Mouse (Mus musculus): Measurements from ENCODE around the gene Trat1. TPM values are rescaled to one million over a fixed set of nuclear protein-coding genes. Genes with fewer than 3 reads are reported as not detected.

Trat1 gene
- polyA plus RNA-seq, 1 experiment from 2014 or later, result not detected

DNA sequence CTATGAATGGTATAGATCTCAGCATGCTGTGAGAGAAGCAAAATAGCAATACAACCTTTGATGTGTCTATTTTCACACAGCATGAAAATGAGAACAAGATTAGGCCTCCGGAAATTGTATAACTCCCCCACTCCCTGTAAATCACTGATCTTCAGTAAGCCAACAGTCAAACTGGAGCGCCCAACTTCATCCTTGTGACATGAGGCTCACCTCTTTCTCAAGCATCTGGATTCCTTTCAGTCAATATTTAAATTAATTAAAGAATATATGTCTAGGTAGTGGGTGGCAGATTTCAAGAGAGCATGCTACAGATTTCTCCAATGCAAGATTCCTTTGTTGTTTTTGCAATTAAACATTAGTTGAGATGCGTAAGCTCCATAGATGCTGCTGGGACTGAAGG, 2.6 kb downstream of the Trat1 start:
- WGBS, result 93% methylated on average over 3 of the region's 3 CpGs
- Histone ChIP-seq H3K27me3 (replicated peaks; ENCODE audit: low read depth, poor library complexity, severe bottlenecking) (no peaks in the 10 kb centered on the region), H3K36me3 (replicated peaks) (no peaks in the 10 kb centered on the region), H3K4me1 (no peaks in the 10 kb centered on the region), H3K27ac (replicated peaks) (no peak overlapping the region), H3K9me3 (no peaks in the 10 kb centered on the region), H3K4me3 (no peak overlapping the region)
- no peak for DNase-seq (ENCODE audit: low spot score)

DNA sequence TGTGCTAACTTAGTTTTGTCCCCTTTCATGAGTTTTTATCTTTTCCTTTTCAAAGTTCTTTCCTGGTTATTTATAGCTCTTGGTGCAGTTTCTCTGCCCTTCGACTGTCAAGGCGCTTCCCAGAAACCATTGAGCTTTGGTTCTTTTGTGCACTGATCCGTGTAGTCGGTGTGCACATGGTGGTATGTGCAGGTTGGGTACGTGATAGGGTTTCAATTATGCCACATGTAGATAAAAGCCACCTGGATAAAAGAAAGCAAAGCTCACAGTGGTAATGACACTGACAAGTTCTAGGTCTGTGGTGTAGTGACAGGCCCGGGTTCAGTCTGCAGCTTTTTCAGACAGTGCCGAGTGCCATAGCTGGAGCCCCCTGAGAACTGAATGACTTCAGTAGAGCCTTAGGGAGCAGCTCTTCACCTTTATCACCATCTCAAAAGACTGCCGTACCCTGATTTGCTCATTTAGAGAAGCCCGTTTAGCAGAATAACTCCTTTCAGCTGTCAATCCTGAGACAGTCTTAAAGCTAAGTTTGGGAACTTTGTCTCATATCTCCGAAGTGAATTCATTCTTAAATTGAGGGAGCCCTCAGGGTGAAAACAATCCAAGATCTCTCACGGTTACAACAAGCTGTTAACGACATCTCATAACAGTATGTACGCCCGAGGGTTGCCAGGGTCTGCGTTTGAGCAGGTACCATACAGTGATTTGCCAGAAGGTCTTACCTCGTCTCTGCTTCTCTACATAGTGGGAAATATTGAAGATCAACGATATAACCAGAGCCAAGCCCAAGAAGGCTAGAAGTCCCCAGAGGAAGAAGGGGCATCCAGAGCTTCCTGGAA, 11.0 kb downstream of the Trat1 start:
- H3K4me1 ChIP-seq, result no peaks in the 10 kb centered on the region
- no peaks in the 10 kb centered on the region for H3K36me3 ChIP-seq (replicated peaks)
- no peak overlapping the region for H3K4me3 ChIP-seq
- no peaks in the 10 kb centered on the region for H3K9me3 ChIP-seq
- DNase-seq (ENCODE audit: low spot score), result no peak
- H3K27me3 ChIP-seq (replicated peaks; ENCODE audit: low read depth, poor library complexity, severe bottlenecking), result no peaks in the 10 kb centered on the region
- H3K27ac ChIP-seq (replicated peaks), result no peak overlapping the region
- WGBS, result 81% methylated on average over 17 of the region's 17 CpGs

DNA sequence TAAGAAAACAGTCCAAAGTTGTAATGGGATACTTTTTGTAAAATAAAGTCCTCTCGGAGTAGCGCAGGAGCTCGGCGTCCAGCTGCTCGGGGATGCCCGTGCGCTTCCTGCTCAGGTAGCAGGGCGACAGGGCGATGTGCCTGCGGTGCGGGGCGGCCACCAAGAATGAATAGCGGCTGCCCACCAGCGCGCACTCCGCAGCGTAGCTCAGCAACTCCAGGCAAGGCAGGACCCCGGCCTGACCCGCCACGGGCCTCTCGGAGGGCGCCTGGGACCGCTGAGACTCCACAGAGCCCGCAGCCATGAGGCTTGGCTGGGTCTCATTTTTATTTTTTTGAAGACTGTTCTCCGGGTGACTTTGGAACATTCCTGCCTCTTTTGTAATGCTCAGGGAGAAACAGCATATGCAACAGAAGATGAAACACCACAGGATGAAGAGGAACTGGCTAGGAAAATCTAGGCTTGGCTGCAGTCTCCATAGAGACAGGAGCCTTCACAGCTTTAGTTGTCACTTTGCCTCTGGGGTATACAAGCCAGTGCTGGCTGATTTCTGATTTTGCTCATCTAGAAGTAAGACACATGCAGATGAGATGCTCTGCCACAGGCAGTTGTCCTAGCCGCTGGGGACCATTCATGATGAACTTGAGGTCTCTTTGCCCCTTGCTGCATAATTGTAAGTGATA, 21.5 kb downstream of the Trat1 start:
- no peaks in the 10 kb centered on the region for H3K36me3 ChIP-seq (replicated peaks)
- H3K27ac ChIP-seq (replicated peaks), result no peak overlapping the region
- WGBS, result 18% methylated on average over 26 of the region's 26 CpGs
- no peaks in the 10 kb centered on the region for H3K9me3 ChIP-seq
- peaks cover 7% of the 10 kb centered on the region; the same call in 1 of the 2 replicates for H3K4me1 ChIP-seq
- H3K4me3 ChIP-seq, result peak overlapping the region; percentile 45
- H3K27me3 ChIP-seq (replicated peaks; ENCODE audit: low read depth, poor library complexity, severe bottlenecking), result peaks cover 9% of the 10 kb centered on the region
- peak; percentile 42 for DNase-seq (ENCODE audit: low spot score)

DNA sequence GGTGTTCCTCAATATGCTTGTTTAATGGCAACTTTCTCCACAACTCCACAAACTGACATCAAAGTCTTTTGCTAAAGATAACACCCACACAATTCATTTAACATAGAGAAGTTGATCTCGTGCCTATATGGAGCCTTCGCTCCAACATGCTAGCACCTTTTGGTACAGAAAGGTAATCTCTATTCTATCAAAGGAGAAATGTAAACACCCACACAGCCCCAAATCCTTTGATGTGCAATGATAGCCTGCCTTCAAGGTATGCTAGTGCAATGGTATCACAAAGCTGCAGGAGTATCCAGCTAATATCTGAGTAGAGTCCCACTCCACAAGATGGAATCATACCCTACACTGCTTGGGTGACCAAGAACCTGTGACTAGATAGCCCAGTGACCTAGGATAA, 26.4 kb downstream of the Trat1 start:
- WGBS, result 80% methylated on average over 2 of the region's 2 CpGs

DNA sequence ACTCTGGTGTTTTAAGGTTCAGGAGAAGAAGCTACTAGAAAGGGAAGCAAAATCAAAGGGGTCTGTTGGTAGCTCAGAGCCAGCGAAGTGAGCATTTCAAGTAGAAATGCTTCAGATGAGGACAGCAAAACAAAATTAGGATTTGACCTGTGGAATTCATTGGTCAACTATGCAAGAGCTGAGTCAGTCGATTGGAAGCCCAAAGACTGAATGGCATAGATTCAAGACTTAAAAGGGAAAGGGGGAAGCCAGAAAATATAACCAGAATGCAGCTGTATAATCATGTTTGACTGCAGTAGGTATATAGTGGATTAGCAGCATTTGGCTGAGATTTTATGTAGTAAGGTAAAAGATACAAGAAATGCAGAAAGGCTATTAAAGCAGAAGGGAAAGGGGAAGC, 26.8 kb downstream of the Trat1 start:
- H3K4me1 ChIP-seq, result peaks cover under 1% of the 10 kb centered on the region; the same call in 1 of the 2 replicates
- H3K27ac ChIP-seq (replicated peaks), result no peak overlapping the region
- no peaks in the 10 kb centered on the region for H3K36me3 ChIP-seq (replicated peaks)
- WGBS, result 78% methylated on average over 2 of the region's 2 CpGs
- H3K27me3 ChIP-seq (replicated peaks; ENCODE audit: low read depth, poor library complexity, severe bottlenecking), result 0 out of 2 replicates have a peak, but pooled peaks cover under 1% of the 10 kb centered on the region
- H3K4me3 ChIP-seq, result no peak overlapping the region
- no peaks in the 10 kb centered on the region for H3K9me3 ChIP-seq
- DNase-seq (ENCODE audit: low spot score), result no peak

More for the DNA sequence above, 26.4 kb downstream of the Trat1 start:
- no peak overlapping the region for H3K27ac ChIP-seq (replicated peaks)
- no peak overlapping the region for H3K4me3 ChIP-seq
- H3K9me3 ChIP-seq, result no peaks in the 10 kb centered on the region
- DNase-seq (ENCODE audit: low spot score), result no peak
- H3K36me3 ChIP-seq (replicated peaks), result no peaks in the 10 kb centered on the region
- H3K27me3 ChIP-seq (replicated peaks; ENCODE audit: low read depth, poor library complexity, severe bottlenecking), result peaks cover 4% of the 10 kb centered on the region
- H3K4me1 ChIP-seq, result peaks cover 4% of the 10 kb centered on the region; the same call in 1 of the 2 replicates

DNA sequence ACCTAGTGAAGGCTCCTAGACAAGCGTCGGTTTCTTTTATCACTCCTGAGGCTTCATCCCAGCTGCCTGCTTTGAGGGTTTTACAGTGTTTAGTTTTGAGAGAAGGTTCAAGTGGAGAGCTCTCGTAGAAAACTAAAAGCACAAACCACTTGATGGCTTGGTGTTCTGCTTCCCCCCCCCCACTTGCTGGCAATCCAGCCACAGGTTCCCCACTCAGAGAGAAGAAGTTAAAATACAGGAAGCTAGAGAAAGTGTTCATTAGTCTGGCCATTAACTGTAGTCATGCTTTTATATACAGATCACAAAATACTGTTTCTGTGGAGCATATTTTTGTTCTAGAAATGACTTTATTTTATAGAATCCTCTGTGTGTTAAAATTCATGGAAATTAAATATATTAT, 30.3 kb downstream of the Trat1 start:
- Histone ChIP-seq H3K9me3 (no peaks in the 10 kb centered on the region), H3K27ac (replicated peaks) (no peak overlapping the region), H3K4me1 (no peaks in the 10 kb centered on the region), H3K27me3 (replicated peaks; ENCODE audit: low read depth, poor library complexity, severe bottlenecking) (no peaks in the 10 kb centered on the region), H3K36me3 (replicated peaks) (no peaks in the 10 kb centered on the region), H3K4me3 (no peak overlapping the region)
- 78% methylated on average over 3 of the region's 3 CpGs for WGBS
- no peak for DNase-seq (ENCODE audit: low spot score)

DNA sequence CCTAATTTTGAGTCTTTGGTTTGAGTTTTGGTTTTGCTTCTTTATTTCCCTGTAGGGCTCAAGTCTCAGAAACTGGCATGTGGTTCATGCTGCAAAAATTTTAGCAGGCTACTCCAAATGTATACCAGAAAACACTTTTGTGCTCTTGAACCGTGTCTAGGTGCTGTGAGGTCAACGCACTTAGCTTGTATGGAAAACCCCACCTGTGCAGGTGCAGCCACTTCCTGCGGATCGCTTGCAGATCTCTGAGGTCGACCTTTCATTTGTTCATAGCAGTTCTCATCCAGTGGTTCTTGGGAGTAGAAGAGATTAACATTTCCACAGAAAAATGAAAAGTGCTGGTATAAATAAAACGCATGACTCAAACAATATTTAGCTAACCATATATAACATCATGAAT, 31.8 kb downstream of the Trat1 start:
- WGBS, result 88% methylated on average over 6 of the region's 6 CpGs
- H3K4me1 ChIP-seq, result no peaks in the 10 kb centered on the region
- H3K36me3 ChIP-seq (replicated peaks), result no peaks in the 10 kb centered on the region
- H3K27ac ChIP-seq (replicated peaks), result no peak overlapping the region
- H3K4me3 ChIP-seq, result no peak overlapping the region
- no peak for DNase-seq (ENCODE audit: low spot score)
- no peaks in the 10 kb centered on the region for H3K9me3 ChIP-seq
- H3K27me3 ChIP-seq (replicated peaks; ENCODE audit: low read depth, poor library complexity, severe bottlenecking), result no peaks in the 10 kb centered on the region

DNA sequence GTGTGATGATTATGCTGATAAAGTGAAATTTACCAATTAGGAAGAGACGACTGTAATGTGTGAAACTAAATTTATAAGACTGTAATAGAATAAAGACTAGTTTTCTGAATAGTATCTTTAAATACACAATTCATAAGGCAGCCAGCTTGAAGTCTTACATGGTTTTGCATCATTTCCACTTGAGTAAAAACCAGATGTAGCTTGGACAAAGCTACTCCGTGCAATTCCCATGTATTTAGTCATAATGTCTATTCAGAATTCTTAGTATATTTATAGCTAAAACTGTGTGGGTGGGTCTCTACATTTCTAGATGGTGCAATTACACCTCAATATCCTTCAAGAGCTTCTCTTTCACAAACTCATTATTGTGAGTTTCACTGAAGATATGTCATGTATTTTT, 33.4 kb downstream of the Trat1 start:
- Histone ChIP-seq H3K36me3 (replicated peaks) (no peaks in the 10 kb centered on the region), H3K9me3 (no peaks in the 10 kb centered on the region), H3K27me3 (replicated peaks; ENCODE audit: low read depth, poor library complexity, severe bottlenecking) (no peaks in the 10 kb centered on the region), H3K4me1 (no peaks in the 10 kb centered on the region), H3K4me3 (no peak overlapping the region), H3K27ac (replicated peaks) (no peak overlapping the region)
- 91% methylated on average over 2 of the region's 2 CpGs for WGBS
- DNase-seq (ENCODE audit: low spot score), result no peak

DNA sequence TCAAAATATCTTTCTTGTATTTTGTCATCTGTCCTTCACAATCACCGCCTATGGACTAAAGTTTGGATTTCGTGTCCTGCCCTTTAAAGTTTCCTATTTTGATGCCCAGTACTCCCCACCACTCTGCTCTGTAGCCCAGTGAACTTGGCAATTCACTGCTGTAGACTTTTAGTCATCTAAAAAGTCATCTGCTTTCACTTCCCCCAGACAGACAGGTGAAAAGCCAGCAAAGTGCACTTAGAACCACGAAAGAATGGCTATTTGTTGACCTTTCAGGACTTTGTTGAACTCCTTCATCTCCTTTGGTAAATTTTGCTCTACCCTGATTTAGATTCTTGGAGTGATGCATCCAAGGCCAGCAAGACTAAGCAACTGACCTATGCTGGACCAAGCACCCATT, 34.9 kb downstream of the Trat1 start:
- no peaks in the 10 kb centered on the region for H3K27me3 ChIP-seq (replicated peaks; ENCODE audit: low read depth, poor library complexity, severe bottlenecking)
- no peak overlapping the region for H3K4me3 ChIP-seq
- H3K36me3 ChIP-seq (replicated peaks), result no peaks in the 10 kb centered on the region
- H3K9me3 ChIP-seq, result no peaks in the 10 kb centered on the region
- DNase-seq (ENCODE audit: low spot score), result no peak
- WGBS, result 89% methylated on average over 3 of the region's 3 CpGs
- no peak overlapping the region for H3K27ac ChIP-seq (replicated peaks)
- H3K4me1 ChIP-seq, result no peaks in the 10 kb centered on the region

DNA sequence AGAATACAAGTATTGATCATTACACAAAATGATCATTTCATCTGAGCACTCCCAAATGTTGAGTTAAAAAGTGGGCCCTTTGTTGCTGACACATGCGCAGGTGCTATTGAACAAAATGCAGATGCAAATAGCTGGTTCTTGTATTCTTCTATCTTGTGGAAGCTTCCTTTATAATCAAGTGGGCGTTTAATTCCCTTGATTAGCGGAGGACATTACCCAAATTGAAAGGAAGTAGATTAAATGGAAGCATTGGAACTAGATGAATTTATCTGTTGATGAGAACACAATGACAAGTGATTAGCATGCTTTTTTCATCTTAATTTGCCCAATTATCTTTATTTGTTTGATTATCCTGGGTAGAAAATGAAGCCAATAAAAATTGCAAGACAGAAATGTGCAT, 51.6 kb downstream of the Trat1 start:
- Histone ChIP-seq H3K4me1 (no peaks in the 10 kb centered on the region), H3K4me3 (no peak overlapping the region), H3K9me3 (no peaks in the 10 kb centered on the region), H3K27ac (replicated peaks) (no peak overlapping the region), H3K27me3 (replicated peaks; ENCODE audit: low read depth, poor library complexity, severe bottlenecking) (no peaks in the 10 kb centered on the region), H3K36me3 (replicated peaks) (no peaks in the 10 kb centered on the region)
- WGBS, result 91% methylated on average over 3 of the region's 3 CpGs
- DNase-seq (ENCODE audit: low spot score), result no peak

DNA sequence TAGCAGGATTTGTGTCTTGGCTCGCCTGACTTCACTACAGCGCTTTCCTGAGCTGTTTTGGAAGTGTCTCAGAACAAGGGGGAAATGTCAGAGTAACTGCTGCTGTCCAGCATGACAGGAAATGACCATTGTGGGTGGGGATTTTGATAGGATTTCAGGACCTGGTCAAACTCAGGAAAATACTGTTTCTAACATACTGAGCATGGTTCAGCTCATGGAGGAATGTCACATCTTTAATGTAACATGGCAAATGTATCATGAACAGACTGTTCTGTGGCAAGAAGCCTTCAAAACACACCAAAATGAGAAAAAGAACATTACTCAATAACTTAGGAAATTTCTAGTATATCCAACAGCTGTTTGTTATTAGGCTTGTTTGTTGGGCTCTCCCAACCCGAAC, 52.1 kb downstream of the Trat1 start:
- no peak for DNase-seq (ENCODE audit: low spot score)

DNA sequence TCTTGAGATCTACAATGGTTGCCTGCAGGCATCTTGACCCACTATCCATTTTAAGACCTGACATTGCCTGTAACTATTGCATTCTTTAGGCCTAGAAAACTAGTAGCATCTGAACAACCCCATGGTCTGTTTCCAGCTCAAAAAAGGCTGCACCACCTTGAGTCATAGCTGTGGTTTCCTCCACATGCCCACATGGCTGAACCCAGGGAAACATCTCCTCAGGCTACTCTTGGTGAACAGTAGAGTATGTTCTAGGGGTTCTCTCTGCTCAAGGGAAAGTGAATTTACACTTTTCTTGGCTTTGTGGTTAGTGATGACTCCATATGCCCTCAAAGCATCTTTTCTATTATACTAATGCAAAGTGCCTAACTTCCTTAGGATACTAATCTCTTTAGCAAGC, 55.5 kb downstream of the Trat1 start:
- H3K27ac ChIP-seq (replicated peaks), result no peak overlapping the region
- no peaks in the 10 kb centered on the region for H3K9me3 ChIP-seq
- no peak for DNase-seq (ENCODE audit: low spot score)
- no peaks in the 10 kb centered on the region for H3K36me3 ChIP-seq (replicated peaks)
- H3K4me1 ChIP-seq, result no peaks in the 10 kb centered on the region
- H3K27me3 ChIP-seq (replicated peaks; ENCODE audit: low read depth, poor library complexity, severe bottlenecking), result no peaks in the 10 kb centered on the region
- H3K4me3 ChIP-seq, result no peak overlapping the region

More for the DNA sequence above, 52.1 kb downstream of the Trat1 start:
- Histone ChIP-seq H3K27ac (replicated peaks) (no peak overlapping the region), H3K4me3 (no peak overlapping the region), H3K4me1 (no peaks in the 10 kb centered on the region), H3K36me3 (replicated peaks) (no peaks in the 10 kb centered on the region), H3K27me3 (replicated peaks; ENCODE audit: low read depth, poor library complexity, severe bottlenecking) (no peaks in the 10 kb centered on the region), H3K9me3 (no peaks in the 10 kb centered on the region)
- WGBS, result 68% methylated on average over 3 of the region's 3 CpGs

DNA sequence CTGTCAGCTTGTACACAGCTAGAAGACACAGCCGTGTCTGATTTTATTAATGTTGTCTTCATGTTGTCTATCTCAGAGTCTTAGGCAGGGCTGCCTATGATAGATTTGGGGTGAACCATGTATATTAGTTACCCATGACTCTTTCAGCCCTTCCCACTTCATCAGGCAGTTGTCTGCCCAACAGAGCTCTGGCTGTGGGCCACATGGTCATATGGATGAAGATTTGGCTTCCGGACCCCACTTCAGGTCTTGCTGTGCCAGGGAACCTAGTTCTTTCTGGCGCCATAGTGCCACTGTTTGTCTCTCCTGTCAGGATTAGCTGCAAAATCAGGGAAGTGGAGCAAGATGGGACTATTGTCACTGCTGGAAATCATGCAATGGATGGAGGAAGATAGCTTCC, 69.9 kb downstream of the Trat1 start:
- Histone ChIP-seq H3K27me3 (replicated peaks; ENCODE audit: low read depth, poor library complexity, severe bottlenecking) (no peaks in the 10 kb centered on the region), H3K36me3 (replicated peaks) (no peaks in the 10 kb centered on the region), H3K4me1 (no peaks in the 10 kb centered on the region), H3K9me3 (no peaks in the 10 kb centered on the region), H3K4me3 (no peak overlapping the region), H3K27ac (replicated peaks) (no peak overlapping the region)
- no peak for DNase-seq (ENCODE audit: low spot score)
- whole genome bisulfite sequencing, result 96% methylated on average over 3 of the region's 3 CpGs

All from embryonic facial prominence, embryonic 10.5 days (tissue).